Mouse (Mus musculus) v-Abl transformed pro-B cells (cell line): ENCODE measurements around the gene Gm21866.
"Not testable (repeated sequence)": the region's sequence is repeated elsewhere in the genome, so short reads cannot be mapped to it uniquely, and the experiment has no call there.

Source experiments
- in situ Hi-C, 2 experiments: fragments of 400-800 bp; cut with MboI; formaldehyde crosslinking; loops; one replicate each; pipeline ENCODE4 v1.15.1; 2025; ENCODE audit not compliant: unreplicated experiment in 2 of 2

Gm21866 gene

GRCm38 (mm10) chrY:13465479-13465878 is at the start of gene Gm21866:
Gm21866 (minus strand) TSS chrY:13465579.
- in situ Hi-C loops: not testable (repeated sequence)

GRCm38 (mm10) chrY:13493726-13494125 is 28.3 kb upstream of the Gm21866 start, which contains the start of gene Gm20773:
Gm20773 (plus strand) TSS chrY:13494026.
- in situ Hi-C loops: not testable (repeated sequence)
